Mouse (Mus musculus) gastrocnemius, postnatal 4 days (tissue): ENCODE results near the gene Cks1b. TPM values are rescaled to one million over a fixed set of nuclear protein-coding genes. Genes with fewer than 3 reads are reported as not detected.
A peak's percentile ranks its signal among the peaks of the same experiment; 100 is the strongest.

Experiments
- DNase-seq, 2 experiments: peaks; one replicate each; pipeline ENCODE4 v3.0.0; 2021 to 2022; ENCODE audit warnings: low spot score in 2 of 2, mixed read lengths in 2 of 2
- long read RNA-seq, 2 experiments: library from polyadenylated mRNA; stranded (forward); transcript quantifications; one replicate each; pipeline ENCODE4 v2.0.0; 2021
- total RNA-seq, 2 experiments: library from RNA; stranded (reverse); gene quantifications; 2 replicates each; pipeline ENCODE4 v1.2.3; 2021

Gene Cks1b
- 10 to 100 TPM; 35.7 to 44.5 TPM for total RNA-seq
- long read RNA-seq, experiment 1, transcript Cks1b-201 (3 exons, 849 nt) = major isoform, 15 of 20 reads
- long read RNA-seq, experiment 1, partial matches to known transcripts = 5 of 20 reads
- long read RNA-seq, experiment 1, other reads (novel, unspliced or antisense) = 0 of 20 reads
- long read RNA-seq, experiment 2, transcript Cks1b-201 (3 exons, 849 nt) = major isoform, 32 of 39 reads
- long read RNA-seq, experiment 2, partial matches to known transcripts = 7 of 39 reads
- long read RNA-seq, experiment 2, other reads (novel, unspliced or antisense) = 0 of 39 reads

DNA sequence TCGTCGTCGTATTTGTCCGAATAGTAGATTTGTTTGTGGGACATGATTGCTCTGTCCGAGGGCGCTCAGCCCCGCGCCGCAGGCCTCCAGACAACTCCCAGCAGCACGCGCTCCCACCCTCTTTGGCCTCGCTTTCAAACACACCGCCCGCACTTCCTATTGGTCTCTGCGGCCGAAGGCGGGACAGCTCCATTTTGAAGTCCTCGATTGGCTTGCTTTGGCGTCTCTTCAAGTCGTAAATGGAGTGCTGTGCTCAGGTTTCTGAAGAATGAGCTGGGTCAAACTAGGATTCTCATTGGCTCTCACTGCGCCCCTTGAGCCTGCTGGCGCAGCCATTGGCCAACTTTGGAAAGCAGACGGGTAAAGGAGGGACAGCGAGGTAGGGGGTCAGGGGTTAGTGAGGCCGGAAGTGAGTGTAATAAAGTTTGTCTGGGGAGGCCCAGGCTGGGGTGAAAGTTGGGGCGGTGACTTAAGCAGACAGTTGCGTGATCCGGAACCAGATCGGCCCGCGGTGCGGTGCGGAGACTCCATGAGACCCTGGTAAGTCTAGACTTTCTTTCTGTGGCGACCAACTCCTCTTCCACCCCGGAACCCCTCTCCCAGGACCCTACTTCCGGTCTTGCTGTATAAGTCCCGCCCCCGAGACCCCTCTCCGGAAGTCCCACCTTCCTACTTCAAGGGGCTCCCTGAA, at the start of gene Cks1b, which contains the start of gene Shc1:
Cks1b (minus strand) TSS at position 214 of the 691 bp plus-strand sequence.
Shc1 (plus strand) TSS at position 274 of the 691 bp plus-strand sequence.
- peak; percentile 79 to 93 for DNase-seq

DNA sequence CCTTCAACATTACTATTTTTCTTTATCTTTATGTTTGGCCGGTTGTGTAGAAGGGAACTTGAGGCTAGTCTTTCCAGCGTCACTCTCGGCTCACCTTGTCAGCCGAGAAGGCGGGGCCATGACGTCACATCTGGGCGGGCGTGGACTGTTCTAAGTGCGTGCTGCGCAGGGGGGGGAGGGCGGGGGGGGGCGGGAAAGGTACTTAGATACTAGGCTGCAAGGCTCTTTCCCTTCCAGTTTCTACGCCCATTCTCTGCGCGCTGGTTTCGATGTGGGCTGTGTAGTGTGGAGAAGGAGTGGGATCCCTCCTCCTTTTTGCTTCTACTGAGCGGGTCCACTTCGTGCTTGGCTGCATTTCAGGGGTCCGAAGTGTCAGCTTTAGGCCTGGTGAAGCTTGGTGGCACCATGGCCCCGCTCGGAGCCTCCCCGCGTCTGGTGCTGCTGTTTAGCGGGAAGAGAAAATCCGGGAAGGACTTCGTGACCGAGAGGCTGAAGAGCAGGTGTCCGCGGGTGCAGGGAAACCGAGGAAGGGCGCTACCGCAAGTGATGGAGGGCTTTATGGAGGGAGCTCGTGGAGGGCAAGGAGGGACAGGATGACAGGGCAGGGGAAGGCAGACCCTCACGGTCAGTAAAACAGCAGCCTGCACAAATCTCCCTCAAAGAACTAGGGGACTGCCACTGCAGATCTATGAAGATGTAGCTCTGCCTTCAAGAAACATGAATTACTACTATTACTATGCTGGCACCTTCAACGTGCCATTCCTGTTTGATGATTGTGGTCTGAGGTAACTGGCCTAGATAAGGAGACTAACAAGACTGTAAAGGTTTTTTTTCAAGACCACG, 41.0 kb upstream of the Cks1b start:
- peak; percentile 80 to 92 for DNase-seq

DNA sequence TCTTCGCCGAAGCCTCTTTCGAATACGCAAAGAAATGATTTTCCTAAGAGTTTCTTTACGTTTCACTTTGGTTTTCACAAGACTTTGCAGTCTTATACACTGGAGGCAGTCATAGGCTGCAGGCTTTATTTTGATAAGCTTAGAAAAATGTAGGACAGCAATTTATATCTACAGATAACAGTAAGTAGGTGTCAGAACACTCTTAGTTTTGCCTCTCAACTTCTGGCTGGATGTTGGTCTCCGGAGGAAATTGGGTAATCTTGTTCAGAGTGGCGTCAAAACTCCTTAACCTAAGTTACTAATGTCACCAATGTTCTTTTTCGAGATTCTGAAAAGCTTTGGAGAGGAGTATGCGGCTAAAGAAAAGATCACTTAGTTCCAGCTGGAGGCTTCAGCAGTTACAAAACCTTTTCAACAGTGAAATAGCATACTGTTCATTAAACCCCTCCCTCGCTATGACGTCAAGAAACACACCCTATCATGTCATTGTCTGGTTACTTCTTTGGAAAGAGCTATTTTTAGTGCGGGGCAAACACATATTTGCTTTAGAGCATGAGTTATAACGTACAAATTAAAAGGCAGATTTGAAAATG, 40.3 kb upstream of the Cks1b start:
- DNase-seq = no peak

- DNase-seq = peak in 1 of 2 experiments; percentile 66
Observed at GRCm38 (mm10) chr3:89456726-89457665, 38.8 kb upstream of the Cks1b start.

GRCm38 (mm10) chr3:89455786-89456285, 37.7 kb upstream of the Cks1b start:
- DNase-seq = no peak

GRCm38 (mm10) chr3:89454401-89455177, 36.4 kb upstream of the Cks1b start, which contains the start of gene Pmvk:
TSS of gene Pmvk (plus strand) at chr3:89454541.
- no peak for DNase-seq

GRCm38 (mm10) chr3:89451916-89452315, 33.7 kb upstream of the Cks1b start:
- no peak for DNase-seq

DNA sequence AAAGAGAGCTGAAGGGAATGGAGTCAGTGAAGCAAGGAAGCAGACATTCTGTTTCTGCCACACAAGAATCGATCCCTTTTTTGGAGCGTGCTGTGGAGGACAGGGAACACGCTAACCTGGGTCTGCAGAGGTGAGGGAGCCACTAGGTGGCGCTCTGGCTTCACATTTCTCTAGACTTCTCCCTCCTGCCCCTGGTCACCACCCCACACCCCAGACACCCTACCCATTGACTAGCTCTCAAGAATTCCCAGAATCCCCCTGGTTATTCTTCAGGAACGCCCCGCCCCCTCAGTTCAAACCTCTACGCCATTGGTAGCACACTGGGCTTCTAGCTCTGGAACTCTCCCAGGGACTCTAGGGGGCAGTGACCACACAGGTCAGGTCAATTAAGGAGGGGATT, 31.4 kb upstream of the Cks1b start:
- DNase-seq = peak; percentile 50 to 73

DNA sequence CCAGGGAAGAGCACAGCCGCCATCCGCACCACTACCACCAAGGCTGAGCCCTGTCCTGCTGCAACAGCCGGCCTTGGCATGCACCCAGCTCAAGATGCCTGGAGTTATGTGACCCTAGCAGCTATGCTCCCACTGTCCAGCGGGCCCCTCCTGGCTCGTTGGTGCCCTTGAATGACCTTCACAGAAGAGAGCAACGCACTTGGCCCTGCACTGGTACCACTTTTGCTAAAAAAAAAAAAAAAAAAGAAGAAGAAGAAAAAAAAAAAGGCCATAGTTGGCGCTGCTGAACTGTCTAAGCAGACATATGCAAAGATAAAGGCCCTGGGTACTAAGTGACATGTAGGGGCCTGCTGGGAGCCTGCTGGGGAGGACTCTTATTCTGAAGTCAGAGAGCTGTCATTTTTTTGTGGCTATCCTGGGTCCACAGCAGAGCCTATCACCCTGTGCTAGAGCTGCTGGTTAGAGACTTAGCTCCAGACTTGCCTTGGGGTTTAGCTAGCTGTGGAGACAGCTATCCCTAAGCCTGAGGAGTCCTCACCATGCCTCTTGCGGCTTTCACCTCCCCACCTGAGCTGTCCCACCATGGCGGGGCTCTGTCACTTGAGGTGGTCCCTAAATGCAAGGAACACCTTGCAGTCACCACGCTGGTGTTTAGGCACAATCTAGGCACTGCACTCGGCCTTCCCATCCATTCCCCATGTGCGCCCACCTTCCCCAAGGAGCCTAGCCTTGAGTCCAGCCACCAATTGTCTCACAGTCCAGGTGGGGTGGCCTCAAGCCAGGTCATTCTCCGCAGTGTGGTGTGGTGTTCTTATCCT, 30.7 kb upstream of the Cks1b start:
- peak in 1 of 2 experiments; percentile 71 for DNase-seq

DNA sequence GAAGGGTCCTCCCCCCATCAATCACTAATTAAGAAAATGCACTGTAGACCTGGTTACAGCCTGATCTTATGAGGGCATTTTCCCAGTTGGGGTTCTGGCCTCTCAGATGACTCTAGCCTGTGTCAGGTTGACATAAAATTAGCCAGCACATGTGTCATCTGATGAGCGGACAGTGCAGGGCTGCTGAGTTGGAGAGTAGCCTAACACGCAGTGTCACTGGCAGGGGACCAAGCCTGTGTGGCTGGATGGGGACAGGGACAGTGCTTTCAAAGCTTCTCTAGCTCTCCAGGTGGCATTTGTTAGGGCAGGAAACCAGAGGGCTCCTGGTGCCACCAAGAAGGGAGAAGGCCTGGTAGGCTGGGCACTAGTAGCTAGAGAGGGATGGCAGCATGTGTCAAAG, 22.5 kb upstream of the Cks1b start:
- no peak for DNase-seq

DNA sequence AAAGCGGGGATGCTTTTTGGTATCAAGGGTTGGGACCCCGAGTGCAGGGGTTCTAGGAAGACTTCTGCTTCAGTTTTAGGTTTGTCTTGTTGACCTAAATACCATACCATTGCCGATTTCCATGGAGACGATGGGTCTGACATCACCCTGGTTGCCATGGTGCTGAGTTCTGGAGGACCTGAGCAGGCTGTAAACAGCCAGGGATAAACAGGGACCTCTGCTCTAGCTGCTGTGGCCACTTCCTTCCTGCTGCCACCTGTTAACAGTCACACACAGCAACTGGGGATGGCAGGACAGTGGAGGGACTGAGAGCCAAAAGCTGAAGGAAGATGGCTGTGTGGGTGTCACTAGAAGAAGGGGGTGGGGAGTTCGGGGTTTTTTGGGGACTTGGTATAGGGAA, 19.1 kb upstream of the Cks1b start:
- no peak for DNase-seq

DNA sequence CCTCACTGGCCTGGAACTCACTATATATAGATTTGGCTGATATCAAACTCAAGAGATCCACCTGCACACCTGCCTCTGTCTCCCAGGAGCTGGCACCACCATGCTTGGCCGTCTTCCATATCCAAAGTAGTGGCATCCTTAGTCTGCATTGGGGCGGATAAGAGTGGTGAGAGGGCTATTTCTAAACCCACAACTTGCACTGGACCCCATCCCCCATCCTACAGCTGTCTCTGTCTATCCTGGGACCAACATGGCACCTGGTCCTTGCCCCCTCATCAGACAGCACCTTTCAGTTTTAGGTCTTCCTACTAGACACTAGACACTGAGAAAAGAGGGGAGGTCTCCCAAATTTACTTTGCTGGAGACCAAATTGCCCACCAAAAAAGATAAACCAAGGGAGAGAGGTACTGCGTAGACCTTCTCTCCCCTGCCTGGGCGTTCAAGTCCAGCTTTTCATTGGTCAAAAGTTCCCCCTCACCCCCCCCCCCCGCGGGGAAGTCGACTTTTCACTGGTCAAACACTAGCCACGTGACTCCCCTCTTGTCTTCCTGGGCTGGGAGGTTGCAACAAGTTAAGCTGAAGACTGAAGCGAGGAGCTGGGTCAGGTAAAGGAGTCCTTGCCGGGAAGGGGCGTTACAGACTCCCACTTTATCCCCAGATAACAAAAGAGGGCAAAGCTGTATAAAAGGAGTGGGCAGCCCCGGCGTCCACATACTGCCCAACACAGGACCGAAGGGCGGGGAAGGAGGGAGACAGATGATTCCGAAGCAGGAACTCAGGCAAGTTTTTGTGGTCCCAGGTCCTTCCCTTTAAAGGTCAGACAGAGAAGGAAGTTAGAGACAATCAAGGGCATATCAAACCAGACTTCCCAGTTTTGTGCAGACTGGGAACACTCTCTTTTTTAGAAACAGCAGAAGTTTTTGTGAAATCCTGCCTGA, 18.3 kb upstream of the Cks1b start, which contains the start of gene Pbxip1:
Pbxip1 (plus strand) TSS at position 531 of the 938 bp plus-strand sequence.
- peak in 1 of 2 experiments; percentile 62 for DNase-seq

DNA sequence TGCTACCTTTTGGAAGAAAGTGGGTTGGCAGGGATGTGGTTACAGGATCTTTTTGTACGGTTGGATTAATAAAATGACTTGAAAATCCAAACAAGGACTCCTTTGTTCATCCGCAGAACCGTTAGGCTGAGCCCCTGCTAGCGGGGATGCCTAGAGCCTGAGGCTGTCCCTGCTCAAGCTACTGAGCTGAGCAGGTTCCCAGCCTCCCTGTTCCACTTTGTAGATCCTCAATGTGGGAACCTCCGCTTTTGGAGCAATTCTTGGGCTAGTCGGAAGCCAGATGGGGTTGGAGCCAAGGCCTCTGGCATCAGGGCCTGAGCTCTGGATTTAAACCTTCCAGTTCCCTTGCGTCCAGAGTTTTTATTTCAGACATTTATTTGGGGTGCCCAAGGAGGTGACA, 16.9 kb upstream of the Cks1b start:
- DNase-seq = no peak

DNA sequence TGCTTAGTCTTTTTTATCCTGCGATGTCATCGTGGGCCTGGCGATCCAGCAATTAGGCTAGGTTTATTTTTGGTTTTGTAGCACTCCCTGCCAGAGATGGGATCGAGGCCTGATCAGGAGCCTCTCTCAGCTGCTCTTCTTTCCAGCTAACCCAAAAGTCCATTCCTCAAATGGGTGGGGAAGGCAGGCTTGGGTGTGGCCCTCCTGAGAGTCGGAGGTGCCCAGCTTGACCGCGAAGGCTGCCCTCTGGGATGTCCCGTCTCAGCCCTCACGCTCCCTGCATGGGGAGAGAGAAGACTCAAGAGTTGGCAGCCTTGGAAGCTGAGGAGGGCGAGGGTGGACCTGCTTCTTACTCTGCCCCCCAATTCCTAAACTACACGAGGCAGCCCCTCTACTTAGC, 16.3 kb upstream of the Cks1b start:
- no peak for DNase-seq

DNA sequence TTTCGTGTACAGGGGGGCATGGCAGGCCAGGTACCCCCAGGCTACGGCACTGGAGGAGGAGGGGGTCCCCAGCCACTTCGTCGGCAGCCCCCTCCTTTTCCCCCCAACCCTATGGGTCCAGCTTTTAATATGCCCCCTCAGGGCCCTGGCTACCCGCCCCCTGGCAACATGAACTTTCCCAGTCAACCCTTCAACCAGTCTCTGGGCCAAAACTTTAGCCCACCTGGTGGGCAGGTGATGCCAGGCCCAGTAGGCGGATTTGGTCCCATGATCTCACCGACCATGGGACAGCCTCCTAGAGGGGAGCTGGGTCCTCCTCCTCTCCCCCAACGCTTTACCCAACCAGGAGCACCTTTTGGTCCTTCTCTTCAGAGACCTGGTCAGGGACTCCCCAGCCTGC, 14.4 kb upstream of the Cks1b start:
- no peak for DNase-seq

DNA sequence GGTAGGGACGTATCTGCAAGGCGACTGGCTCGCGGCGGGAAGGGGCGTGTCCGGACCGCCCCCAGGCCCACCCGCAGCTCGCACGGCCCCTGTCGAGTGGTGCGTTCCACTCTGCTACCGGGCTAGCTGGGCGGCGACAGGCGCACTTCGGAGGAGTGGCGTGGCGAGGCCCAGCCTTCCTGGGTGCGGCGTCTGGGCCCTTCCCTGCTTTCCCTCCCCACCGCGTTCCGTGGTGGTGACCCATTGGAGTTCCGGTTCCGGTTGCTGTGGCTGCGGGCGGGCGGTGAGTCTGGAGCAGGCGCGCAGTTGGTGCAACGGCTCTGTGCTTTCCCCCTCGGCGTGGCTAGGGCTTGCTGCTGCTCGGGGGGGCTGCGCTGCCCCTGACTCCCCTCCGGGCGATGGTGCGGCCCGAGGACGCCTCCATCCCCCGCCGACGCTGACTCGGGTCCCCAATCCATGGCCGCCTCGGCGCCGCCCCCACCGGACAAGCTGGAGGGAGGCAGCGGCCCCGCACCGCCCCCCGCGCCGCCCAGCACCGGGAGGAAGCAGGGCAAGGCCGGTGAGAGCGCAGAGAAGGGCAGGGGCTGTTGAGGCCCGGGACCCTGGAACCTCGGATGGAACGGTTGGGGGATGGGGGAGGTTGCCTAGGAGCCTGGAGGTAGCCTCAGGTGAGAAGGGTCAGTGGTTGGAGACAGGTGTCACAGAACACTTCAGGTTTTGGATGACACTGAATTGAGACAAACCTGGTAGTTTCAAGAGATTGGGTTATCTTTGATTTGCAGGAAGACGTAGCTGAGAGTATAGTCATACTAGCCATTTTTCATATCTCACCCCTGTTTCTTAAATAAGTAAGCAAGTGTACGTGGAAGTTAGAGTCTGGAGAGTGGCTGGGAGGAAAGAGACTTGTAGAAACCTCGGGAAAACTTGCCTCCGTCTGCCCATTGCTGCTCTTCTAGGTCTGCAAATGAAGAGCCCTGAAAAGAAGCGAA, 12.3 kb upstream of the Cks1b start, which contains the start of gene Pygo2:
Pygo2 (plus strand) TSS at position 44 of the 989 bp plus-strand sequence.
- peak; percentile 91 to 94 for DNase-seq
